Mouse (Mus musculus) MEL (cell line): Measurements from ENCODE around the gene Ccdc151. TPM values are rescaled to one million over a fixed set of nuclear protein-coding genes. Genes with fewer than 3 reads are reported as not detected.

ENCODE experiments used
- DNase-seq: peaks from one replicate; pipeline ENCODE4 v3.0.0; 2011; ENCODE audit warnings: low read depth, low spot score
- H3K27ac ChIP-seq: 2 replicates; pipeline ENCODE4 v1.5.1; 2012; ENCODE audit warnings: low read depth, mild to moderate bottlenecking, control low read depth, low read length, moderate library complexity; ENCODE audit not compliant: control insufficient read depth
- H3K27me3 ChIP-seq, 2 experiments: fragments of 150-350 bp in 1 of 2; sonication (generic) in 1 of 2; 2 replicates each; pipeline ENCODE4 v1.6.1; 2012; ENCODE audit warnings: low read length in 2 of 2, mild to moderate bottlenecking in 2 of 2, improper control_type of control experiment in 1 of 2, moderate library complexity in 1 of 2; ENCODE audit not compliant: insufficient read depth in 2 of 2, control insufficient read depth in 1 of 2
- H3K36me3 ChIP-seq, 2 experiments: 2 replicates each; pipeline ENCODE4 v1.6.1; 2012 to 2014; ENCODE audit warnings: low read length in 2 of 2, improper control_type of control experiment in 1 of 2, inconsistent platforms in 1 of 2, mild to moderate bottlenecking in 1 of 2; ENCODE audit not compliant: insufficient read depth in 2 of 2, control insufficient read depth in 1 of 2
- H3K4me1 ChIP-seq, 2 experiments: fragments of 150-350 bp in 1 of 2; sonication (generic) in 1 of 2; 2 replicates each; pipeline ENCODE4 v1.6.1; 2012; ENCODE audit warnings: low read length in 2 of 2, improper control_type of control experiment in 1 of 2, mild to moderate bottlenecking in 1 of 2; ENCODE audit not compliant: insufficient read depth in 2 of 2, control insufficient read depth in 1 of 2
- H3K4me3 ChIP-seq, 2 experiments: fragments of 150-350 bp in 1 of 2; sonication (generic) in 1 of 2; 2 replicates each; pipeline ENCODE4 v1.5.1; 2012; ENCODE audit warnings: low read depth in 2 of 2, low read length in 2 of 2, mild to moderate bottlenecking in 2 of 2, moderate library complexity in 2 of 2, control low read depth in 1 of 2, improper control_type of control experiment in 1 of 2; ENCODE audit not compliant: control insufficient read depth in 1 of 2, insufficient read depth in 1 of 2
- H3K79me2 ChIP-seq: 2 replicates; pipeline ENCODE4 v1.6.1; 2012; ENCODE audit warnings: mild to moderate bottlenecking, low read length, moderate library complexity; ENCODE audit not compliant: control insufficient read depth, poor library complexity, insufficient read depth
- H3K9ac ChIP-seq: 2 replicates; pipeline ENCODE4 v1.6.1; 2012; ENCODE audit warnings: low read depth, mild to moderate bottlenecking, control low read depth, low read length, moderate library complexity; ENCODE audit not compliant: control insufficient read depth, poor library complexity, severe bottlenecking
- H3K9me3 ChIP-seq: fragments of 150-350 bp; sonication (generic); replicated peaks from 2 replicates; pipeline ENCODE4 v1.6.1; 2012; ENCODE audit warnings: mild to moderate bottlenecking, low read length, improper control_type of control experiment, moderate library complexity; ENCODE audit not compliant: insufficient read depth
- BHLHE40 ChIP-seq: IDR thresholded peaks from 2 replicates; pipeline ENCODE4 v1.6.1; 2012; ENCODE audit warnings: low read depth, mild to moderate bottlenecking, inconsistent platforms, low read length, improper control_type of control experiment, borderline replicate concordance
- CHD1 ChIP-seq: IDR thresholded peaks from 2 replicates; pipeline ENCODE4 v1.6.1; 2012; ENCODE audit warnings: low read depth, mild to moderate bottlenecking, inconsistent platforms, low read length, improper control_type of control experiment
- CTCF ChIP-seq, 3 experiments: IDR thresholded peaks in 2 of 3; conservative IDR thresholded peaks in 1 of 3; 2 replicates each; pipeline ENCODE4 v1.5.1; 2011 to 2012; ENCODE audit warnings: low read length in 3 of 3, low read depth in 2 of 3, mild to moderate bottlenecking in 2 of 3, improper control_type of control experiment in 1 of 3, inconsistent platforms in 1 of 3, mixed read lengths in 1 of 3, moderate library complexity in 1 of 3; ENCODE audit not compliant: control insufficient read depth in 1 of 3, insufficient read depth in 1 of 3, poor library complexity in 1 of 3, severe bottlenecking in 1 of 3
- E2F4 ChIP-seq: IDR thresholded peaks from 2 replicates; pipeline ENCODE4 v1.6.1; 2011; ENCODE audit warnings: low read depth, low read length, improper control_type of control experiment, borderline replicate concordance
- ELF1 ChIP-seq: IDR thresholded peaks from 2 replicates; pipeline ENCODE4 v1.6.1; 2014; ENCODE audit warnings: low read depth, mild to moderate bottlenecking, inconsistent platforms, low read length, improper control_type of control experiment, moderate library complexity
- EP300 ChIP-seq, 2 experiments: IDR thresholded peaks; 2 replicates each; pipeline ENCODE4 v1.6.1; 2011; ENCODE audit warnings: improper control_type of control experiment in 2 of 2, low read length in 2 of 2, low read depth in 1 of 2, mild to moderate bottlenecking in 1 of 2
- ETS1 ChIP-seq: IDR thresholded peaks from 2 replicates; pipeline ENCODE4 v1.6.1; 2012; ENCODE audit warnings: low read depth, mild to moderate bottlenecking, inconsistent platforms, low read length, improper control_type of control experiment, moderate library complexity
- HCFC1 ChIP-seq: IDR thresholded peaks from 2 replicates; pipeline ENCODE4 v1.6.1; 2012; ENCODE audit warnings: low read depth, mild to moderate bottlenecking, inconsistent platforms, low read length, improper control_type of control experiment, moderate library complexity
- JUND ChIP-seq: IDR thresholded peaks from 2 replicates; pipeline ENCODE4 v1.6.1; 2011; ENCODE audit warnings: low read depth, mild to moderate bottlenecking, improper control_type of control experiment, low read length
- KAT2A ChIP-seq: conservative IDR thresholded peaks from 2 replicates; pipeline ENCODE4 v1.6.1; 2012; ENCODE audit warnings: low read depth, low read length, improper control_type of control experiment, inconsistent platforms
- MAX ChIP-seq: IDR thresholded peaks from 2 replicates; pipeline ENCODE4 v1.6.1; 2011; ENCODE audit warnings: low read length, improper control_type of control experiment
- MEF2A ChIP-seq: IDR thresholded peaks from 2 replicates; pipeline ENCODE4 v1.6.1; 2014; ENCODE audit warnings: low read depth, mild to moderate bottlenecking, inconsistent platforms, low read length, improper control_type of control experiment; ENCODE audit not compliant: poor library complexity, insufficient replicate concordance, severe bottlenecking; ENCODE audit errors: extremely low read depth
- MXI1 ChIP-seq: IDR thresholded peaks from 2 replicates; pipeline ENCODE4 v1.6.1; 2011; ENCODE audit warnings: mild to moderate bottlenecking, low read depth, low read length, improper control_type of control experiment
- MYB ChIP-seq: IDR thresholded peaks from 2 replicates; pipeline ENCODE4 v1.6.1; 2011; ENCODE audit warnings: mild to moderate bottlenecking, low read depth, low read length, improper control_type of control experiment
- MYC ChIP-seq: IDR thresholded peaks from 2 replicates; pipeline ENCODE4 v1.6.1; 2011; ENCODE audit warnings: low read depth, mild to moderate bottlenecking, low read length, improper control_type of control experiment, moderate library complexity
- NELFE ChIP-seq: IDR thresholded peaks from 2 replicates; pipeline ENCODE4 v1.6.1; 2011; ENCODE audit warnings: low read depth, low read length, improper control_type of control experiment
- POLR2A ChIP-seq, 2 experiments: IDR thresholded peaks; 2 replicates each; pipeline ENCODE4 v1.6.1; 2011 to 2012; ENCODE audit warnings: low read length in 2 of 2, mild to moderate bottlenecking in 2 of 2, control low read depth in 1 of 2, improper control_type of control experiment in 1 of 2, low read depth in 1 of 2, moderate library complexity in 1 of 2; ENCODE audit not compliant: control insufficient read depth in 1 of 2, insufficient read depth in 1 of 2, poor library complexity in 1 of 2
- POLR2AphosphoS5 ChIP-seq: IDR thresholded peaks from 2 replicates; pipeline ENCODE4 v1.6.1; 2012; ENCODE audit warnings: low read depth, borderline replicate concordance, mild to moderate bottlenecking, inconsistent platforms, low read length, moderate library complexity, mixed read lengths
- RCOR1 ChIP-seq: IDR thresholded peaks from 2 replicates; pipeline ENCODE4 v1.6.1; 2012; ENCODE audit warnings: low read depth, mild to moderate bottlenecking, inconsistent platforms, low read length, improper control_type of control experiment
- SMC3 ChIP-seq: IDR thresholded peaks from 2 replicates; pipeline ENCODE4 v1.6.1; 2011; ENCODE audit warnings: low read depth, low read length, improper control_type of control experiment
- TAL1 ChIP-seq: IDR thresholded peaks from 2 replicates; pipeline ENCODE4 v1.6.1; 2012; ENCODE audit warnings: mild to moderate bottlenecking, inconsistent platforms, low read length, moderate library complexity, mixed read lengths
- TBP ChIP-seq: IDR thresholded peaks from 2 replicates; pipeline ENCODE4 v1.8.0; 2011; ENCODE audit warnings: low read depth, low read length, improper control_type of control experiment
- TCF12 ChIP-seq: IDR thresholded peaks from 2 replicates; pipeline ENCODE4 v1.6.1; 2014; ENCODE audit warnings: low read depth, mild to moderate bottlenecking, inconsistent platforms, low read length, improper control_type of control experiment, moderate library complexity
- UBTF ChIP-seq: IDR thresholded peaks from 2 replicates; pipeline ENCODE4 v1.6.1; 2012; ENCODE audit warnings: low read depth, mild to moderate bottlenecking, inconsistent platforms, low read length, improper control_type of control experiment, moderate library complexity, borderline replicate concordance; ENCODE audit not compliant: insufficient read depth
- USF1 ChIP-seq: IDR thresholded peaks from 2 replicates; pipeline ENCODE4 v1.6.1; 2014; ENCODE audit warnings: low read depth, mild to moderate bottlenecking, inconsistent platforms, low read length, improper control_type of control experiment, moderate library complexity
- USF2 ChIP-seq, 2 experiments: IDR thresholded peaks; 2 replicates each; pipeline ENCODE4 v1.6.1; 2011 to 2012; ENCODE audit warnings: improper control_type of control experiment in 2 of 2, low read length in 2 of 2, borderline replicate concordance in 1 of 2, inconsistent platforms in 1 of 2, low read depth in 1 of 2, mild to moderate bottlenecking in 1 of 2; ENCODE audit not compliant: insufficient read depth in 1 of 2
- ZC3H11A ChIP-seq: IDR thresholded peaks from 2 replicates; pipeline ENCODE4 v1.6.1; 2012; ENCODE audit warnings: low read depth, mild to moderate bottlenecking, inconsistent platforms, low read length, improper control_type of control experiment
- ZMIZ1 ChIP-seq: IDR thresholded peaks from 2 replicates; pipeline ENCODE4 v1.6.1; 2012; ENCODE audit warnings: low read depth, mild to moderate bottlenecking, inconsistent platforms, low read length, improper control_type of control experiment, moderate library complexity
- ZNF384 ChIP-seq: IDR thresholded peaks from 2 replicates; pipeline ENCODE4 v1.6.1; 2012; ENCODE audit warnings: low read depth, mild to moderate bottlenecking, inconsistent platforms, low read length, improper control_type of control experiment
- polyA plus RNA-seq, 2 experiments: library from polyadenylated mRNA; stranded (reverse) in 1 of 2; unstranded in 1 of 2; fragments of >175 nt in 1 of 2; fragments of >200 nt in 1 of 2; gene quantifications; 2 replicates each; pipeline versions ENCODE4 v1.2.1 to v1.2.4; 2012; ENCODE audit warnings: low replicate concordance in 2 of 2, low read depth in 1 of 2; ENCODE audit not compliant: insufficient read length in 2 of 2, insufficient read depth in 1 of 2, missing spikeins in 1 of 2
- total RNA-seq: library from RNA; depleted of rRNA; stranded (reverse); fragments of 300-350 nt; gene quantifications from 2 replicates; pipeline ENCODE4 v1.2.3, GENCODE M21; 2012

Gene Ccdc151
- total and polyA plus RNA-seq, 3 experiments = 0.19 to 0.99 TPM; not detected in 1

GRCm38 (mm10) chr9:22017208-22017825 lies 14.9 kb upstream of the Ccdc151 start:
- no peaks in the 10 kb centered on the region for H3K9me3 ChIP-seq
- TF ChIP-seq MAX (peak; percentile 82), ZNF384 (no peak), ELF1 (no peak), USF2 (IDR thresholded peaks at IDR 0.05; ENCODE audit: borderline replicate concordance in 1 of 2, insufficient read depth in 1 of 2, low read depth in 1 of 2, low read length in 2 of 2) (no peak), POLR2A (IDR thresholded peaks at IDR 0.05; ENCODE audit: control insufficient read depth in 1 of 2, insufficient read depth in 1 of 2, low read depth in 1 of 2, low read length in 2 of 2, poor library complexity in 1 of 2) (no peak), JUND (no peak), TBP (no peak), SMC3 (no peak), RCOR1 (no peak), EP300 (IDR thresholded peaks at IDR 0.05; ENCODE audit: low read depth in 1 of 2, low read length in 2 of 2) (no peak), ZMIZ1 (no peak), TCF12 (0 out of 2 replicates have a peak, but pooled peaks have one; percentile 21), BHLHE40 (peak; percentile 95), ZC3H11A (0 out of 2 replicates have a peak, but pooled peaks have one; percentile 4), MEF2A (no peak), USF1 (no peak; the same call in 1 of the 2 replicates), MXI1 (peak; percentile 88), ETS1 (peak; percentile 31; the same call in 1 of the 2 replicates), E2F4 (no peak), CTCF (IDR thresholded peaks at IDR 0.05 in 2 of 3, conservative IDR thresholded peaks at IDR 0.05 in 1 of 3; ENCODE audit: control insufficient read depth in 1 of 3, insufficient read depth in 1 of 3, low read depth in 2 of 3, low read length in 3 of 3, poor library complexity in 1 of 3, severe bottlenecking in 1 of 3) (no peak), POLR2AphosphoS5 (peak; percentile 90), CHD1 (0 out of 2 replicates have a peak, but pooled peaks have one; percentile 52), TAL1 (no peak), NELFE (no peak), MYB (no peak), UBTF (no peak), HCFC1 (peak; percentile 27; the same call in 1 of the 2 replicates), KAT2A (no peak), MYC (peak; percentile 75)
- TF ChIP-seq, all 39 proteins: peak for 10
- Histone ChIP-seq H3K4me3 (peak overlapping the region; percentile 32 to 80), H3K4me1 (no peaks in the 10 kb centered on the region; a peak in 1 of 4 replicates), H3K9ac (peak overlapping the region; percentile 49), H3K27ac (peak overlapping the region; percentile 73), H3K79me2 (no peaks in the 10 kb centered on the region), H3K27me3 (no peaks in the 10 kb centered on the region), H3K36me3 (peaks cover 0 to 6% of the 10 kb centered on the region in 2 experiments; a peak in 2 of 4 replicates)
- peak; percentile 65 for DNase-seq
